Mouse (Mus musculus): Measurements from ENCODE around the gene Reep1. TPM values are rescaled to one million over a fixed set of nuclear protein-coding genes. Genes with fewer than 3 reads are reported as not detected.

Reep1 gene
- polyA plus RNA-seq, 1 experiment from 2014 or later: 20.8 TPM

GRCm38 (mm10) chr6:71779831-71780230 lies 72.5 kb downstream of the Reep1 start:
- Histone ChIP-seq H3K9ac (ENCODE audit: low read depth, low read length) (no peak overlapping the region), H3K4me3 (ENCODE audit: low read depth, low read length) (no peak overlapping the region), H3K27ac (ENCODE audit: low read depth, low read length) (no peak overlapping the region), H3K36me3 (ENCODE audit: control insufficient read depth, insufficient read depth, low read length) (peaks cover 3% of the 10 kb centered on the region; the same call in 1 of the 2 replicates), H3K4me1 (ENCODE audit: control insufficient read depth, insufficient read depth, low read length) (no peaks in the 10 kb centered on the region), H3K9me3 (replicated peaks; ENCODE audit: control insufficient read depth, low read length) (no peaks in the 10 kb centered on the region), H3K27me3 (ENCODE audit: control insufficient read depth, insufficient read depth, low read length) (no peaks in the 10 kb centered on the region), H3K4me2 (no peak overlapping the region)
- no peak for ATAC-seq (replicated peaks; ENCODE audit: insufficient number of reproducible peaks, low FRiP score, low TSS enrichment)
- 87% methylated on average over 2 of the region's 2 CpGs for WGBS (ENCODE audit: insufficient replicate concordance)

- no peak overlapping the region for H3K4me3 ChIP-seq (ENCODE audit: low read depth, low read length)
- 86% methylated on average over 7 of the region's 7 CpGs for WGBS (ENCODE audit: insufficient replicate concordance)
- ATAC-seq (replicated peaks; ENCODE audit: insufficient number of reproducible peaks, low FRiP score, low TSS enrichment): no peak
- no peak overlapping the region for H3K9ac ChIP-seq (ENCODE audit: low read depth, low read length)
- H3K27me3 ChIP-seq (ENCODE audit: control insufficient read depth, insufficient read depth, low read length): no peaks in the 10 kb centered on the region
- H3K36me3 ChIP-seq (ENCODE audit: control insufficient read depth, insufficient read depth, low read length): peaks cover 3% of the 10 kb centered on the region; the same call in 1 of the 2 replicates
- no peak overlapping the region for H3K4me2 ChIP-seq
- no peak overlapping the region for H3K27ac ChIP-seq (ENCODE audit: low read depth, low read length)
- H3K9me3 ChIP-seq (replicated peaks; ENCODE audit: control insufficient read depth, low read length): no peaks in the 10 kb centered on the region
- H3K4me1 ChIP-seq (ENCODE audit: control insufficient read depth, insufficient read depth, low read length): no peaks in the 10 kb centered on the region
Observed at GRCm38 (mm10) chr6:71780431-71780830, 73.1 kb downstream of the Reep1 start.

- Histone ChIP-seq H3K9me3 (replicated peaks; ENCODE audit: control insufficient read depth, low read length) (no peaks in the 10 kb centered on the region), H3K9ac (ENCODE audit: low read depth, low read length) (no peak overlapping the region), H3K4me2 (no peak overlapping the region), H3K27me3 (ENCODE audit: control insufficient read depth, insufficient read depth, low read length) (no peaks in the 10 kb centered on the region), H3K36me3 (ENCODE audit: control insufficient read depth, insufficient read depth, low read length) (peaks cover 3% of the 10 kb centered on the region; the same call in 1 of the 2 replicates), H3K27ac (ENCODE audit: low read depth, low read length) (no peak overlapping the region), H3K4me1 (ENCODE audit: control insufficient read depth, insufficient read depth, low read length) (peaks cover 3% of the 10 kb centered on the region; the same call in 1 of the 2 replicates), H3K4me3 (ENCODE audit: low read depth, low read length) (no peak overlapping the region)
- ATAC-seq (replicated peaks; ENCODE audit: insufficient number of reproducible peaks, low FRiP score, low TSS enrichment): no peak
- WGBS (ENCODE audit: insufficient replicate concordance): 88% methylated on average over 5 of the region's 5 CpGs
Observed at GRCm38 (mm10) chr6:71783165-71783564, 75.8 kb downstream of the Reep1 start.

- Histone ChIP-seq H3K4me1 (ENCODE audit: control insufficient read depth, insufficient read depth, low read length) (peaks cover 7% of the 10 kb centered on the region), H3K27me3 (ENCODE audit: control insufficient read depth, insufficient read depth, low read length) (no peaks in the 10 kb centered on the region), H3K36me3 (ENCODE audit: control insufficient read depth, insufficient read depth, low read length) (peaks cover 3% of the 10 kb centered on the region; the same call in 1 of the 2 replicates), H3K27ac (ENCODE audit: low read depth, low read length) (peak overlapping the region; percentile 66), H3K4me2 (no peak overlapping the region), H3K9me3 (replicated peaks; ENCODE audit: control insufficient read depth, low read length) (no peaks in the 10 kb centered on the region), H3K9ac (ENCODE audit: low read depth, low read length) (no peak overlapping the region), H3K4me3 (ENCODE audit: low read depth, low read length) (no peak overlapping the region)
- WGBS (ENCODE audit: insufficient replicate concordance): 45% methylated on average over 9 of the region's 9 CpGs
- no peak for ATAC-seq (replicated peaks; ENCODE audit: insufficient number of reproducible peaks, low FRiP score, low TSS enrichment)
Observed at GRCm38 (mm10) chr6:71788348-71788747, 81.0 kb downstream of the Reep1 start.

- Histone ChIP-seq H3K4me1 (ENCODE audit: control insufficient read depth, insufficient read depth, low read length) (peaks cover 9% of the 10 kb centered on the region), H3K4me3 (ENCODE audit: low read depth, low read length) (no peak overlapping the region), H3K4me2 (no peak overlapping the region), H3K36me3 (ENCODE audit: control insufficient read depth, insufficient read depth, low read length) (0 out of 2 replicates have a peak, but pooled peaks cover 2% of the 10 kb centered on the region), H3K27ac (ENCODE audit: low read depth, low read length) (no peak overlapping the region), H3K9me3 (replicated peaks; ENCODE audit: control insufficient read depth, low read length) (no peaks in the 10 kb centered on the region), H3K9ac (ENCODE audit: low read depth, low read length) (no peak overlapping the region), H3K27me3 (ENCODE audit: control insufficient read depth, insufficient read depth, low read length) (no peaks in the 10 kb centered on the region)
- ATAC-seq (replicated peaks; ENCODE audit: insufficient number of reproducible peaks, low FRiP score, low TSS enrichment): no peak
- 77% methylated on average over 6 of the region's 6 CpGs for WGBS (ENCODE audit: insufficient replicate concordance)
Observed at GRCm38 (mm10) chr6:71791771-71792170, 84.4 kb downstream of the Reep1 start.

DNA sequence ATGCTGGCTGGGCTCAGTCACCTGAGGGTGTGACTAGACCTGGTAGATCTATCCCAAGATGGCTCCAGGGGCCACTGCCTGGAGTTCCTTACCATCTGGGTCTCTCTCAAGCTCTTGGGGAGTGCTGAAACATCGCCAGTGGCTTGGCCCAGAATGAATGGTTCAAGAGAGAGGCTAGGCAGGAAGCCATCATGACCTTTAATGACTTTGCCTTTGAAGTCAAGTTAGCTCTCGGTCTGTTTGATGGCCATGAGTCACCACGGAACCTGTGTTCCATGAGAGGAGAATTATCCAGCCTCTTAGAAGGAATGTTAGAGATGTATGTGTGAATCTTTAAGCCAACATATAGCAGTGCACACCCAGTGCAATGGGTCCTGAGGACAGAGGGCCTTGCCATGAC lies 92.0 kb downstream of the Reep1 start:
- H3K4me2 ChIP-seq: no peak overlapping the region
- H3K27ac ChIP-seq (ENCODE audit: low read depth, low read length): no peak overlapping the region
- H3K27me3 ChIP-seq (ENCODE audit: control insufficient read depth, insufficient read depth, low read length): no peaks in the 10 kb centered on the region
- H3K36me3 ChIP-seq (ENCODE audit: control insufficient read depth, insufficient read depth, low read length): 0 out of 2 replicates have a peak, but pooled peaks cover 2% of the 10 kb centered on the region
- H3K9ac ChIP-seq (ENCODE audit: low read depth, low read length): no peak overlapping the region
- H3K4me3 ChIP-seq (ENCODE audit: low read depth, low read length): no peak overlapping the region
- no peaks in the 10 kb centered on the region for H3K9me3 ChIP-seq (replicated peaks; ENCODE audit: control insufficient read depth, low read length)
- 69% methylated on average over 3 of the region's 3 CpGs for WGBS (ENCODE audit: insufficient replicate concordance)
- H3K4me1 ChIP-seq (ENCODE audit: control insufficient read depth, insufficient read depth, low read length): peaks cover 18% of the 10 kb centered on the region
- ATAC-seq (replicated peaks; ENCODE audit: insufficient number of reproducible peaks, low FRiP score, low TSS enrichment): no peak

GRCm38 (mm10) chr6:71801011-71801713 lies 93.8 kb downstream of the Reep1 start:
- peak overlapping the region; percentile 37; the same call in 1 of the 2 replicates for H3K4me2 ChIP-seq
- 44% methylated on average over 7 of the region's 7 CpGs for WGBS (ENCODE audit: insufficient replicate concordance)
- peaks cover 23% of the 10 kb centered on the region for H3K4me1 ChIP-seq (ENCODE audit: control insufficient read depth, insufficient read depth, low read length)
- ATAC-seq (replicated peaks; ENCODE audit: insufficient number of reproducible peaks, low FRiP score, low TSS enrichment): peak; percentile 63
- 0 out of 2 replicates have a peak overlapping the region, but pooled peaks have one; percentile 10 for H3K9ac ChIP-seq (ENCODE audit: low read depth, low read length)
- H3K27me3 ChIP-seq (ENCODE audit: control insufficient read depth, insufficient read depth, low read length): no peaks in the 10 kb centered on the region
- H3K4me3 ChIP-seq (ENCODE audit: low read depth, low read length): no peak overlapping the region
- no peaks in the 10 kb centered on the region for H3K9me3 ChIP-seq (replicated peaks; ENCODE audit: control insufficient read depth, low read length)
- H3K27ac ChIP-seq (ENCODE audit: low read depth, low read length): peak overlapping the region; percentile 57
- no peaks in the 10 kb centered on the region for H3K36me3 ChIP-seq (ENCODE audit: control insufficient read depth, insufficient read depth, low read length)

DNA sequence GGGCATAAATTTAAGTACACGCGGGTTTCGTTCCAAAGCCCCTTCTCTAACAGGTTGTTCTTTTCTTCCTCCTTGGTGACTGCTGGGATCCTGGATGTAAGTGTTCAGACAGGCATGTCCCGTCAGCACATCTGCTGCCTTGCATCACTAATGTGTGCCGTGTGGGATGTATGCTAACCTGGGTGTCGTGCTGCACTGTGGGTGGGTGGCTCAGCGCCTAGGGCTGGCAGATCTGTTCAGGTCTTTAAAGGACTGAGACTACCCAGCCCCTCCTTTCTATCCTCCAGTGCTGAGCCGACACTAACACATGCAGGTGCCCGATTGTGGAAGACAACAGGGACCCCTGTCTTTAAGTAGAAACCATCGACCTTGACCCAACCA lies 94.3 kb downstream of the Reep1 start:
- H3K4me3 ChIP-seq (ENCODE audit: low read depth, low read length): no peak overlapping the region
- H3K4me2 ChIP-seq: peak overlapping the region; percentile 37
- 65% methylated on average over 10 of the region's 10 CpGs for WGBS (ENCODE audit: insufficient replicate concordance)
- H3K4me1 ChIP-seq (ENCODE audit: control insufficient read depth, insufficient read depth, low read length): peaks cover 21% of the 10 kb centered on the region
- H3K9ac ChIP-seq (ENCODE audit: low read depth, low read length): 0 out of 2 replicates have a peak overlapping the region, but pooled peaks have one; percentile 10
- H3K27me3 ChIP-seq (ENCODE audit: control insufficient read depth, insufficient read depth, low read length): no peaks in the 10 kb centered on the region
- no peak for ATAC-seq (replicated peaks; ENCODE audit: insufficient number of reproducible peaks, low FRiP score, low TSS enrichment)
- peak overlapping the region; percentile 57 for H3K27ac ChIP-seq (ENCODE audit: low read depth, low read length)
- no peaks in the 10 kb centered on the region for H3K36me3 ChIP-seq (ENCODE audit: control insufficient read depth, insufficient read depth, low read length)
- no peaks in the 10 kb centered on the region for H3K9me3 ChIP-seq (replicated peaks; ENCODE audit: control insufficient read depth, low read length)

- Histone ChIP-seq H3K4me2 (no peak overlapping the region), H3K4me3 (ENCODE audit: low read depth, low read length) (no peak overlapping the region), H3K27ac (ENCODE audit: low read depth, low read length) (no peak overlapping the region), H3K36me3 (ENCODE audit: control insufficient read depth, insufficient read depth, low read length) (no peaks in the 10 kb centered on the region), H3K9me3 (replicated peaks; ENCODE audit: control insufficient read depth, low read length) (no peaks in the 10 kb centered on the region), H3K4me1 (ENCODE audit: control insufficient read depth, insufficient read depth, low read length) (peaks cover 21% of the 10 kb centered on the region), H3K9ac (ENCODE audit: low read depth, low read length) (no peak overlapping the region), H3K27me3 (ENCODE audit: control insufficient read depth, insufficient read depth, low read length) (no peaks in the 10 kb centered on the region)
- WGBS (ENCODE audit: insufficient replicate concordance): 81% methylated on average over 1 of the region's 1 CpGs
- no peak for ATAC-seq (replicated peaks; ENCODE audit: insufficient number of reproducible peaks, low FRiP score, low TSS enrichment)
Observed at GRCm38 (mm10) chr6:71803609-71804008, 96.2 kb downstream of the Reep1 start.
